Mouse (Mus musculus): ENCODE data around the gene P2ry13.

DNA sequence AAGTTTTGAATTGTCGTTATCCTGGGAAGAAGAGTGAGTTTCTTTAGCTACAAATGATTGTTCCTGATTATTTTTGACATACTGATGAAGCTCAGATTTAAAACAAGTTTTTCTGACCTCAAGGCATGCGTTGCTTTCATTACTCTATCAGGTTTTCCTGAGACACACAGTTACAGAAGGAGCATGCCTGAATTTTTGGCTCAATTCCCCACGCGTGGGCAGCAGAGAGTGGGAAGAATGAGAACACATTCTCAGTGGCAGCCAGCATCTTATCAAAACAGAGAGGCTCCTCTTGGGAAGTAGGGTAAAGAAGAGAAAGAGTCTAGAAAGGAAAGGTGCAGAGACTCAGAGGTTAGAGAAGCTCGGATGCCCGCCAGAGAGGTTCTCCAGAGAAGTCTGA is 32.7 kb upstream of the P2ry13 start:
- TF ChIP-seq POLR2A (IDR thresholded peaks at IDR 0.05; ENCODE audit: insufficient read depth, low read depth, low read length) = no peak
- no peak for TF ChIP-seq CTCF (IDR thresholded peaks at IDR 0.05; ENCODE audit: insufficient read depth, low read depth, low read length)
